Mouse (Mus musculus) brain, embryonic 14.5 days (tissue): ENCODE results near the gene Abhd2.

Source experiments
- CTCF ChIP-seq: fragments of 200-500 bp; IDR thresholded peaks from 2 replicates; pipeline ENCODE4 v1.5.1; 2012; ENCODE audit warnings: inconsistent platforms, mild to moderate bottlenecking, moderate library complexity, borderline replicate concordance; ENCODE audit not compliant: insufficient read depth, insufficient read length; ENCODE audit errors: extremely low read depth
- POLR2A ChIP-seq: fragments of 200-500 bp; IDR thresholded peaks from 2 replicates; pipeline ENCODE4 v1.6.1; 2012; ENCODE audit warnings: mild to moderate bottlenecking, inconsistent platforms, borderline replicate concordance; ENCODE audit not compliant: poor library complexity, insufficient read depth, insufficient read length, severe bottlenecking; ENCODE audit errors: extremely low read depth

DNA sequence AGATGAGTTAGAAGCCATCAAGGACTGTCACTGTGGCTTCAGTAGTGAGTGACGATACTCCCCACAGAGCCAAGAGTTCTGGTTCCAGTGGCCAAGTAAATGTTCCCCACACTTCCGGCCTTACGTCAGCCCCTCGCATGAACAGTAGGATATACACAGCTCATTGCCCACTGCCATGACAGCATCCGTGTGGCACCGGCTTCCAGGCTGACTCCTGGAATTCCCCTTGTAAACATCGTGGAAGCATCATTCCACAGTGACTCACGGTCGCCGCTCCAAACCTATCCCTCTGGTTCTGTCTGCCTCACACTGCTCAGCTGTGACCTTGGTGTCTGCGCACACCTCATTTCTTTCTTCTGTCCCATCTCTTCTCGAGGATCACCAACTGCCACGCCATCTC is 12.4 kb downstream of the Abhd2 start:
- no peak for TF ChIP-seq POLR2A
- TF ChIP-seq CTCF: no peak
